Mouse (Mus musculus): ENCODE data around the gene Tcf25.

Gene Tcf25

DNA sequence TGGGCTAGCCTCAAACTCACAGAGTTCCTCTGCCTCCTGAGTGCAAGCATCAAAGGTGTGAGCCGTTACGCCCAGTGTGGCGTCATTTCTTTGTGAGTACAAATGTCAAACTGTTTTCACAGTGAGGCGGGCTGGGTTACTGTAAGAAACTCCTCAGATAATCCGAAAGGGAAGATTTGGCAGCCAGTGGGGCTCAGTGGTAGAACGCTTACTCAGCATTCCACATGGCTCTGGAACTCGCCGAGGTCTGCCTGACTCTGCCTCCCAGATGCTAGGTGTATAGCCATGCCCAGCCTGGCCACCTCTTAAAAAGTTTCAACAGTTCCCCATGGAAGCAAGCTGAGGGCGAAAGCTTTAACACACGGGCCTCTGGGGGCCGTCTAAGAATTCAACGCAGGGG lies 21.4 kb upstream of the Tcf25 start:
- no peak for DNase-seq

GRCm38 (mm10) chr8:123352786-123353185 lies 20.8 kb upstream of the Tcf25 start:
- peak; percentile 61 for DNase-seq

DNA sequence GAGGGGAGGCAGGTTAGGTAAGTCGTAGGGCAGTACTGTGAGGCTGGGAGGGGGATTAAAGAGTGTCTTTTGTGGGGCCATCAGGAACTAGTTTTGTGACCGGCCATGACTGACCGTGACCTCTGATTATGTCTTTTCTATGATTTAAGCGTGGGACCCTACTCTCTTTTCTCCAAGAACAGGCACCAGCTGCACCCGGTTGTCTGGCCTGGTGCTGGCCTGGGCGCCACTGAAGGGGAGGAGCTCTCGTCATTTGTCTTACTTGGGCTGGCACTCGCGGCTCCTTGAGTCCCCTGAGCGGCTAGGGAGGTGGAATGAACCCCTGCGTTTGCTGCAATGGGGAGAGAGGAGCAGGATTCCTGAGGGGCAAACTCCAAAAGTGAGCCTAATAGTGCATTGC lies 20.3 kb upstream of the Tcf25 start:
- no peak for DNase-seq

DNA sequence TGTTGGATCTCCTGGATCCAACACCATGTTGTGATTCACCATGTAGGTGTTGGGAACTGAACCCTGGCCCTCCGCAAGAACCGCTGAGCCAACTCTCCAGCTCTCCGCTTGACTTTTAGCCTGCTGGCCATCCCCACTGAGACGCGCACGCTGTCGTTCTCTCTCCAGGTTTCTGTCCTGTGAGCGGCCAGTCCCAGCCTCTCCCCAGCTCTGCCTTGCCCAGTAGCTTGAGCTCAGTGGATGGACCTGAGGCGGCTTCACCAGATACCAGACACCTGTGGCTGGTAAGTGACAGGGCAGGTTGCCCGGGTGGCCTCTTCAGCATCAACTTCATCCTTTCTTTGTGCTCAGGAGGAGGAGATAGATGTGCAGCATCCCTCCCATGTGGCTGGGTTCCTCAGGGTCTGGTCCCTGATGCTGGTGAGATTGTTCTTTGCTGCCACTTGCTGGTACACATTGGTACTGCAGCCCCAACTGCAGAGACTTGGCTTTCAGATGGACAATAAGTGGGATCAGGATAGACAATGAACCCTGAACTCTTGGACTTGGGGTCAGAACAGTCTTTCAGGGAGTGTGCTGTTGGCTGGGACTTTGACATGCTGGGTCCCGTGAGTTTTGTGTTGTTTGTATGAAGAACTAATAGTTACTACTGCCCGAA lies 12.3 kb upstream of the Tcf25 start:
- peak; percentile 89 for DNase-seq

- peak; percentile 94 for DNase-seq
These were observed 656 bp downstream of the Tcf25 start for GRCm38 (mm10) chr8:123374239-123374578.

GRCm38 (mm10) chr8:123375701-123376100 lies 2.1 kb downstream of the Tcf25 start:
- no peak for DNase-seq

GRCm38 (mm10) chr8:123376106-123376505 lies 2.6 kb downstream of the Tcf25 start:
- no peak for DNase-seq

DNA sequence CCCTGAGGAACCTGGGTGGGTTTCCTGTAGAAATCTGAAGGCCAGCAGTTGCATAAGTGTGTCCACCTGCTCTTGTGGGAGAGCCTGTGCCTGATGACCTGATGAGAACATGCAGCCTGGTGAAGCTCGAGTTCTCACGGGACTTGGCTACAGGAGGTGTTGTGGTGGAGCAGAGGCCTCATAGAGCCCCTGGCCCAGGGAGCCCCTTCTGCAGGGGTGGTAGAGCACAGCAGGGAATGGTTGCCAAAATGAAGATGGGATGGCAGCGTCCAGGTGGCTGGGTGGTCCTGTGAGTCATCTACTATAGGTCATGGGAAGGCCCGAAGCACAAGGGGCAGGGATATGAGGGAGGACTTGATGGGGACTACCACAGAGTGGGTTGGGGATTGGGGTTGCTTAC lies 8.2 kb downstream of the Tcf25 start:
- DNase-seq: no peak

DNA sequence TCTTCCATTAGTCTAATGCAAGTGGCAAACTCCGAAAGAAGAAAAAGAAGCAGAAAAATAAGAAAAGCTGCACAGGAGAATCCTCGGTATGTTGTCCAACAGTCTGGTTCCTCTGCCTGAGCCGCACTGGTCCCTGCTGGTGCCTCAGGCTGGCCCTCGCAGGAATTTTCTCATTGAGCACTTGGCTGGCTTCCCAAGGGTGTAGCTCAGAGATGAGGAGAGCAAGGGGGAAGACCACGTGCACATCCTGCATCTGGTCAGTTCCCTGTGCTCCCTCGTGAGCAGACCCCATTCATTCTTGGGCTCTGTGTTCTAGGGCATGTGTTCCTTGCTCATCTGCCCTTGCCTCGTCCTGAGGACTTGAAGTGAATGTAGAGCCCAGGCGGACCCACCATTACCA lies 9.0 kb downstream of the Tcf25 start:
- no peak for DNase-seq

- DNase-seq: peak; percentile 60
These were observed 11.5 kb downstream of the Tcf25 start for GRCm38 (mm10) chr8:123384883-123385540.

- no peak for DNase-seq
These were observed 13.5 kb downstream of the Tcf25 start for GRCm38 (mm10) chr8:123387041-123387440.

- DNase-seq: no peak
These were observed 14.2 kb downstream of the Tcf25 start for GRCm38 (mm10) chr8:123387801-123388200.

DNA sequence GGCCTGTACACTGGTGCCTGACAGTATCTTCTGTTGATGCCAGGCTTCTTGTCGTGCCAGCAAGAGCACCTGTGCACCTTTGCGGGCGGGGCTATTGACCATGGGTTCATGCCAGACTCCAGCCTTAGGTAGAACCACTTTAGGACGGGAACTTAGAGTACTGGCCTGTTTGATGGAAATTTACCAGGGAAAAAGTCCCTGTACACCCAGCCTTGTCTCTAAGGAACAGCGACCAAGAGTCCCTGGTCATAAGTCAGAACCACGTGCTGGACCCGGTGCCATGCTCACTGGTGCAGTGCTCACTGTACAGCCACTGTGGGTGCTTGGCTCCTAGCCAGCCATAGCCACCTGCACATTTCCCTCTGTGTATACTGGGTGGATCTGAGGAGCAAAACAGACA lies 15.5 kb downstream of the Tcf25 start:
- DNase-seq: no peak

GRCm38 (mm10) chr8:123398308-123398707 lies 24.8 kb downstream of the Tcf25 start:
- DNase-seq: no peak

GRCm38 (mm10) chr8:123401936-123402335 lies 28.4 kb downstream of the Tcf25 start:
- DNase-seq: no peak

DNA sequence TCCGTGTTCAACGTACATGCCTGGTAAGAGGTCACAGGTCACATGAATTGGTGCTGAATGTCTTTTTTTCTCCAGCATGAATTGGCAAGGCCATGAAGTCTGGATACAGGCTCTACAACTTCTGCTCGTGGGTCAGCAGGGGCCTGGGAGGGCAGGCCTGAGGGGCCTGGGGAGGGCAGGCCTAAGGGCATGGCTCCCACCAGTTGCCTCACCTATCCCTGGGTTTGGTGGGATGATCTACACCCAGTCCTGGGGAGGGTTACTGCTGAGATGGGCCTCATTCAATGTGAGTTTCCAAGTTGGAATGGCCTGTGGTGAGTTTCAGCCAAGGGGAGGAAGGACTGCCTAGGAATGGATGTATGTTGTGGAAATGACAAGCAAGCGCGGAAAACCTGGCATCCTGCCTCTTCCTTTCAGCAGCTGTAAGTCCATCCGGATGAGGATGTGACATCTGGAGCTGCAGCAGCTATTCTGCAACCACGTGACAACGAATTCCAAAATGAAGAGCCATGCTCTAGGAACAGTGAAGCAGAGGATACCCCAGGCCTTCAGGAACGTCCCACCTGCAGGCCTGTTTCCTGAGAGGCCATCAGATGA lies 29.3 kb downstream of the Tcf25 start:
- DNase-seq: no peak

DNA sequence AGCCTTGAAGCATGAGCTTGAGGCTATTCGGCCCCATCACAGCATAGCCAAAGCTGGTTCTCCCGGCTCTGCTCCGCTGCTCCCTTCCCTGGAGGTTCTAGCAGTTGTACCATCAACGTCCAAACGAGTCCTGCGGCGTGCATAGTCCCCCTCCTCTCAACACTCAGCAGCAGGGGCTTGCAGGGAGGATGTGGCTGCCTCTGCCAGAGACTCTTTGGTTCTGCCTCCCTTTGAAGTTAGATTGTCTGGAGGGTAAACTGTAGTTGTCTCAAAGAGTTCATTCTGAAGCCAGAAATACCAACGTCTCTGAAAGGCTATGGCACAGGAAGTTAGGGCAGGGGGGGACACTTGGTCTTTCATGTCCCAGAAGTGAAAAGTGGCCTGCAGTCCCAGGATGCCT lies 31.0 kb downstream of the Tcf25 start:
- DNase-seq: no peak

GRCm38 (mm10) chr8:123406786-123407185 lies 33.2 kb downstream of the Tcf25 start, which contains the start of gene Mc1r:
Mc1r (plus strand) TSS chr8:123407107.
- peak; percentile 84 for DNase-seq

DNA sequence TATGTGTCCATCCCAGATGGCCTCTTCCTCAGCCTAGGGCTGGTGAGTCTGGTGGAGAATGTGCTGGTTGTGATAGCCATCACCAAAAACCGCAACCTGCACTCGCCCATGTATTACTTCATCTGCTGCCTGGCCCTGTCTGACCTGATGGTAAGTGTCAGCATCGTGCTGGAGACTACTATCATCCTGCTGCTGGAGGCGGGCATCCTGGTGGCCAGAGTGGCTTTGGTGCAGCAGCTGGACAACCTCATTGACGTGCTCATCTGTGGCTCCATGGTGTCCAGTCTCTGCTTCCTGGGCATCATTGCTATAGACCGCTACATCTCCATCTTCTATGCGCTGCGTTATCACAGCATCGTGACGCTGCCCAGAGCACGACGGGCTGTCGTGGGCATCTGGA lies 34.1 kb downstream of the Tcf25 start:
- no peak for DNase-seq

DNA sequence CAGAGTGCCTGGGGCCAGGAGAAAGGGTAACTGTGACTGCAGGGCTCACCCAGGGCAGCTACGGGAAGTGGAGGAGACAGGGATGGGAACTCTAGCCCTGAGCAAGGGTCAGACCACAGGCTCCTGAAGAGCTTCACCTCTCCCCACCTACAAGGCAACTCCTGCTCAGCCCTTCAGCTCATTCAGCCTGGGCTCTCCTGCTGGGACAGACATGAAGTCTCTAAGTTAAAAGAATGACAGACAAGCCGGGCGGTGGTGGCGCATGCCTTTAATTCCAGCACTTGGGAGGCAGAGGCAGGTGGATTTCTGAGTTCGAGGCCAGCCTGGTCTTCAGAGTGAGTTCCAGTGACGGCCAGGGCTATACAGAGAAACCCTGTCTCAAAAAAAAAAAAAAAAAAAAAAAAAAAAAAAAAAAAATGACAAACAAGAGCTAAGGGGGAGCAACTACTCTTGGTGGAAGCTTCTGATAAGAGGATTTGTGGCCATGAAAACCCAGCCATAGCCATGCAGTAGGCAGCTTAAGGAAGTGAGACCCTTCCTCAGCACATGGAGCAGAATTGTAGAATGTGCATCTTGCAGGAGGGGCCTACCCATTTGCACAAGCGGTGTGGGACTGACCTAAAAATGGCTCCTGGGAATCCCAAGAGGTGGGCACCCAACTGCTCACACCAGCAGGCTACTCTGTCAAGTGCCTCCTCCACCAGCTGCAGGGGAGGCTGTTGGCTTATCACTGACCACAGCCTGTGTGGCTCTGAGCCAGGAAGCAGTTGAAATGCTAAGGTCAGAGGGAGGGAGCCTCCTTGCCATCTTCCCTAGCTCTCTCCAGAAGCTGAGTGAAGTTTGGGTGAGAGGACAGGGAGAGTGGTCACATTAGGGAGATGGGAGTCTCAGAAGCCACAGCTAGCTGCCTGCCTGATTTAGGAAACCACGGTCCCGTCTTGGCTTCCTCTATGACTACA lies 35.3 kb downstream of the Tcf25 start:
- peak; percentile 41 for DNase-seq

GRCm38 (mm10) chr8:123410049-123410587 lies 36.6 kb downstream of the Tcf25 start:
- DNase-seq: peak; percentile 77

- DNase-seq: no peak
These were observed 37.2 kb downstream of the Tcf25 start for GRCm38 (mm10) chr8:123410788-123411187.

- peak; percentile 93 for DNase-seq
These were observed 37.7 kb downstream of the Tcf25 start, which contains the start of gene Tubb3 for GRCm38 (mm10) chr8:123411246-123411645. Tubb3 (plus strand) TSS chr8:123411424.

All from retina, postnatal 1 day (tissue).